Mouse (Mus musculus): ENCODE results near the gene Skiv2l. TPM values are rescaled to one million over a fixed set of nuclear protein-coding genes. Genes with fewer than 3 reads are reported as not detected.
"Not testable (repeated sequence)": the region's sequence is repeated elsewhere in the genome, so short reads cannot be mapped to it uniquely, and the experiment has no call there.

The Skiv2l gene
- total RNA-seq, 2 experiments from 2014 or later, result 19.0 to 24.6 TPM

DNA sequence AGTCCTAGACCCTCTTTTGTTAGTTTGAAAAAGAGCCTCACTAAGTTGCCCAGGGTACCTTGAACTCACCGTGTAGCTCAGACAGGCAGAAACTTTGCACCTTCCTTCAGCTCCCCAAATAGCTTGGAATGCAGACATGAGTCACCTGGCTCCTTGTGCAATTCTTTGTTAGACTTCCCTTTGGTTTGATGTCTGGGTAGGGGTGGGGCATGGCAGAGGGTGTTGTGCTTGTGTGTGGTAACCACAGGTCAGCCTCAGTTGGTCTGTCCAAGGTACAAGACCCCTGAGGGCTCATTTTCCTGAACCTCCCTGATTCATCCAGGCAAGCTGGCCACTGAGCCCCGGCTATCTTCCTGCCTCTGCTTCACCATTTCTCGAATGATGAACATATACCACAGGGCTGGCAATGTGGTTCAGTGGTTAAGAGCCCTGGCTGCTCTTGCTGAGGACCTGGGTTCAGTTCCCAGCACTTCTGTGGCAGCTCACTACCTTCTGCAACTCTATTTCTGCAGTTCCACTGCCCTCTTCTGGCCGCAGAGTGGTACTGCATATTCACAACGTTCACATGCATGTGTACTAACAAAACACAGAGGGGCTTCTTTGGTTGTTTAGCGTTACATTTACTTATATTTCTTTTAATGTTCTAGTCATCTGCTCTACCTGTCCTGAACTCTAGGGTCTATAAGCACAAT, 45.0 kb downstream of the Skiv2l start:
- peak; percentile 51 for TF ChIP-seq CTCF (IDR thresholded peaks at IDR 0.05)
- H3K4me3 ChIP-seq, result no peak overlapping the region
- intact Hi-C loops (cut with DNase I), result loop anchor here (5.0 kb wide), 1 partner anchor 88 kb away; no protein-coding TSS in a partner anchor
- no peak for DNase-seq
- no peak overlapping the region for H3K27ac ChIP-seq

DNA sequence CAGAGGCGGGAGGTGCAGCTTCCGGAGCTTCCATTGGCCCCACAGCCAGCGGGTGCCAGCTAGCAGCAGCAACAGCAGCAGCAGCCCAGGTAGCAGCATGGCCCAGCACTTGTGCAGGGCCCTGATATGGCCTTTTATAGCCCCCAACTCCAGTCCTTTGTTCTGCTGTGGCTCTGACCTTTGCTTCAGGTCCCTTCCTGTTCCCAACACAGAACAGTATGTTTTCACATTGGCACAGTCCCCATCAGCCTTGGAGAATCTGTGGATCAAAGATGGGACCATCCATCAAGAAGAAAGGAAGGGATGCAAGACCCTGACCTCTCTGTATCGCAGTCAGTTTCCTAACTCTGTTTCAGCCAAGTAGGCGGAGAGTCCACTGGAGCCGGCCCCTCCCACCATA, 45.7 kb downstream of the Skiv2l start, which contains the start of gene Cyp21a1:
Cyp21a1 (minus strand) TSS at position 261 of the 400 bp plus-strand sequence.
- not testable (repeated sequence) for DNase-seq, H3K27ac ChIP-seq, H3K4me3 ChIP-seq
- intact Hi-C loops (cut with DNase I), result loop anchor here (5.0 kb wide), 1 partner anchor 87 kb away; no protein-coding TSS in a partner anchor

DNA sequence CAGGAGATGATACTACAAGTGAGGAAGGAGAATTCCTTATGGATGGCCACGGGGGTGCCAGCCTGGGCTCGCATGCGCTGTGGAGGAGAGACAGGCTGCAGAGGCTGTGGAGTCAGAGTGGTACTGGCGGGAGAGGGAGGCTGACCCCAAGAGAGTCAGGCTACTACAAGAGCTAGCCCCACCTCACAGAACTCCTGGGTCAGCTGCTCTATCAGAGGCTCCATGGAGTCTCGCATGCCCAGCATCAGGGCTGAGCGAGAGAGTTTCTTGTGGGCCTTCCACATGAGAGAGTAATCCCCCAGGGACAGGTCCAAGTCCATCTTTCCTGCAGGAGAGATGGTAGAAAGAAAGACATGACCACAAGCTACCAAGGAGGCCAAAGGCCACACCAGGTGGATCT, 46.6 kb downstream of the Skiv2l start:
- not testable (repeated sequence) for H3K27ac ChIP-seq, H3K4me3 ChIP-seq, DNase-seq
- intact Hi-C loops (cut with DNase I), result loop anchor here (5.0 kb wide), 1 partner anchor 86 kb away; no protein-coding TSS in a partner anchor

DNA sequence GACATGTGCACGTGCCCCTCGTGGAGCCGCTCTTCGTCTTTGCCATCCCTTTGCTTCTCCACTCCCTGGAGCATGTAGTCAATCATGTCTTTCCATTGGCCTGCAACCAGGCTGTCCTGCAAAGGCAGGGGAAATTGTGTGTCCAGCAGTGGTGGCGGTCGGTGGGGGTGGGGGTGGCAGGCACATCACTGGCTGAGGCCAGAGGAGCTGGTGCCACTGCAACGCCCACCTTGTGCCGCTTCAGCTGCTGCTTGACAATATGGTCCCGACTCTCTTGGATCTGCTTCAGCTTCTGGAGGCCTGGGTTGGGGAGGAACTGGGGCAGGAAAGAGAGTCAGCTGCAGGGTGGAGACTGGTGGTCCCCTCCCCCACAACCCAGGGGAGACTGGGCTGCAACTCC, 47.3 kb downstream of the Skiv2l start:
- intact Hi-C loops (cut with DNase I), result loop anchor here (5.0 kb wide), 1 partner anchor 85 kb away; no protein-coding TSS in a partner anchor
- H3K27ac ChIP-seq, DNase-seq, H3K4me3 ChIP-seq: not testable (repeated sequence)

DNA sequence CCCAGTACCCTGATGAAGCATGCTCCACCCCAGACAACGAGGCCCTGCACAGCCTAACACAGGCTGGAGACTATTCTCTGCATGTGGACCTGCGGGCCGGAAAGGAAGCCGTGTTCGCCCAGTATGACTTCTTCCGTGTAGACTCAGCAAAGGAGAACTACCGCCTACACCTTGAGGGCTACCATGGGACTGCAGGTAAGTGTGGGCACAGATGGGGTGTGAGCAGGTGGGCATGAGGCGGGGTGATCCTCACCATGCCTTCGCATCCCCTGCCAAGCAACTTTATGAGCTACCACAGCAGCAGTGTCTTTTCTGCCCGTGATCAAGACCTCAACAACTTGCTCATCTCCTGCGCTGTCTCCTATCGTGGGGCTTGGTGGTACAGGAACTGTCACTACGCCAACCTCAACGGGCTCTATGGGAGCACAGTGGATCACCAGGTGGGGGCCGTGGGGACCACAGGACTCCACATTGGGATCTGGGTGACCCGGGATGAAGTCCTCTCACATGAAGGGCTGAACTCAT, 49.2 kb downstream of the Skiv2l start:
- H3K27ac ChIP-seq, H3K4me3 ChIP-seq, DNase-seq: not testable (repeated sequence)
- intact Hi-C loops (cut with DNase I), result loop anchor here (5.0 kb wide), 1 partner anchor 84 kb away; no protein-coding TSS in a partner anchor

DNA sequence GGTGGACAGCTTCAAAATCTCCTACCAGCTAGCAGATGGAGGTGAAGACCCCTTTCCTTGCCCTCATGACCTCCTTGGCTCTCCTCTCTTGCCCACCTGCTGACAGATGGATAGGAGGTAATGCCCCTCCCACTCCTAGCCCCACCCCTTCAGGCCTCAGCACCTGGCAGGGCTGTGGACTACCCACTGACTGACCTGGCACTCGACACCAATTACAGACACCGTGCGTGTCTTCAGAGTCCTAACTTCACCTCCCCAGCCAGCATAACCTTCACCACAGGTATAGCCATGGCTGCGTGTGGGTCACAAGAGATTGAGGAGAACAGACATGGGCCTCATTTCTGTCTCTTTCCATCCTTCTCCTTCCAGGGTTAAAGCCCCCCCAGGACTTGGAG, 50.5 kb downstream of the Skiv2l start:
- TF ChIP-seq CTCF (IDR thresholded peaks at IDR 0.05), result no peak
- intact Hi-C loops (cut with DNase I), result no loop called here
- no peak overlapping the region for H3K4me3 ChIP-seq
- no peak overlapping the region for H3K27ac ChIP-seq
- no peak for DNase-seq

DNA sequence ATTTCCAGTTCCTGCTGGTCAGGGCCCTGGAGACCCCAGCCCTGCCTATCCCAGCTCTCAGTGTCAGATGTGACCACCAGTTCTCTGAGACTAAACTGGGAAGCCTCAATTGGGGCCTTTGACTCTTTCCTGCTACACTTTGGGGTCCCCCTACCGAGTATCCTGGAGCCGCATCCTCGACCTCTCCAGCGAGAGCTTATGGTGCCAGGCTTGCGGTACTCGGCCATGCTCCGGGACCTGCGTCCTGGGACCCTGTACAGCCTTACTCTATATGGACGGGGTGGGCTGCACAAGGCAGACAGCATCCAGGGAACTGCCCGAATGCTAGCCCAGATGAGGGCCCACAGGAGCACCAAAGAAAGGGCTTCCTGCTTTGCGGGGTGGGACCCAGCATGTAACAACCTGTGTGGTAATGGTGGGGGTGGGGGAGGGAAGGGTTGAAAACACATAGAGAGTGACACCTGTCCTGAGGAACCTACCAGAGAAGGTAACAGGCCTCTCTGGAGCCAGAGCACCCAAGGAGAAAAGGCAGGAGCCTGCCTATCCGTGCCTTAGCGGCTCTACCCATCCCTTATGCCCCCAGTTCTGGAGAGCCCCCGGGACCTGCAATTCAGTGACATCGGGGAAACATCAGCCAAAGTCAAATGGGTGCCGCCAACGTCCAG, 51.0 kb downstream of the Skiv2l start:
- intact Hi-C loops (cut with DNase I), result no loop called here
- no peak for TF ChIP-seq CTCF (IDR thresholded peaks at IDR 0.05)
- Histone ChIP-seq H3K27ac (no peak overlapping the region), H3K4me3 (no peak overlapping the region)
- DNase-seq, result no peak

DNA sequence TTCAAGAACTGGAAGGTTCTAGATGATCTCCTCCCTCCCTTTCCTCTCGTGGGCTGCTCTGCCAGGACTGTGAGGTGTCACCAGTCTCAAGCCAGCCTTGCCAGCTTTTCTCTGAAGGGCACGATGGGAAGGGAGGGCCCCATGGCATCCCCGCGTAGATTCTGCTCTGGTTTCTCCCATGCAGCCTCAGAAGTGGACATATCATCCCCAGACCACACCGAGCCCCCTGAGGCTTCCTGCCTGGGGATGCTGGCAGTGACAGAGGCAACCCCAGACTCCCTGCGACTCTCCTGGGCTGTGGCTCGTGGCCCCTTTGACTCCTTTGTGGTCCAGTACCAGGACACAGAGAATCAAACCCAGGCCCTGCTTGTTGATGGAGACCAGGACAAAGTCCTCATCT, 51.9 kb downstream of the Skiv2l start:
- H3K4me3 ChIP-seq; DNase-seq; intact Hi-C loops (cut with DNase I); H3K27ac ChIP-seq: not testable (repeated sequence)

DNA sequence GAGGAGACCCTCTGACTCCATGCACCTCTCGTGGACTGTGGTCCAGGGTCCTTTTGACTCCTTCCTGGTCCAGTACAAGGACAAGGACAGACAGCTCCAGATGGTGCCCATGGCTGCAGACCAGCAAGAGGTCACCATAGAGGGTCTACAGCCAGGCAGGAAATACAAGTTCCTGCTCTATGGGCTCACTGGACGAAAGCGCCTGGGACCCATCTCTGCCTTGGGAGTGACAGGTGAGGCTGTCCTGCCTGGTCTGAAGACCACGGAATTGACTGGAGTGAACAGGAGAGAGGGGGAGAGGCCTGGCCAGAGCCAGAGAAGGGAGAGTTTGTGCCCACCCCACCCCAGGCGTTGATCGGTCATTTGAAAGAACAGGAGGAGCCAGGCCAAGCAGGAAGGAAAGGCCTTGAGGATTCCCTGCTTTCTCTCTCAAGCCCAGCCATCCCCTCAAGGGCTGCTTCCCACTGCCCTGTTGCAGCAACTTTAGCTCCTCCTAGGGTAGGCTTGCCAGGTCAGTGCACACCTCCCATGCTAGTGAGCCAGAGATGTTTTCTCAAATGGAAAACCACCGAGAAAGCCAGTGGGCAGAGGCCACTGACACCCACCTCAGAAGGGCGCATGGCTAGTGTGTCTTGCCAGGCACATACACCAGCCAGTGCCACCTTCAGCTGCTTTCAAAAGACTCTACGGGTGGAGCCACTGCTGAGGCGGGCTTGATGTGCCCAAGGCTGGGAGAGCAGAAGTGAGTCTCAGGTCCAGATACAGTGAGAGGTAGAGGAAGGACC, 52.6 kb downstream of the Skiv2l start:
- intact Hi-C loops (cut with DNase I); H3K27ac ChIP-seq; DNase-seq; H3K4me3 ChIP-seq: not testable (repeated sequence)

DNA sequence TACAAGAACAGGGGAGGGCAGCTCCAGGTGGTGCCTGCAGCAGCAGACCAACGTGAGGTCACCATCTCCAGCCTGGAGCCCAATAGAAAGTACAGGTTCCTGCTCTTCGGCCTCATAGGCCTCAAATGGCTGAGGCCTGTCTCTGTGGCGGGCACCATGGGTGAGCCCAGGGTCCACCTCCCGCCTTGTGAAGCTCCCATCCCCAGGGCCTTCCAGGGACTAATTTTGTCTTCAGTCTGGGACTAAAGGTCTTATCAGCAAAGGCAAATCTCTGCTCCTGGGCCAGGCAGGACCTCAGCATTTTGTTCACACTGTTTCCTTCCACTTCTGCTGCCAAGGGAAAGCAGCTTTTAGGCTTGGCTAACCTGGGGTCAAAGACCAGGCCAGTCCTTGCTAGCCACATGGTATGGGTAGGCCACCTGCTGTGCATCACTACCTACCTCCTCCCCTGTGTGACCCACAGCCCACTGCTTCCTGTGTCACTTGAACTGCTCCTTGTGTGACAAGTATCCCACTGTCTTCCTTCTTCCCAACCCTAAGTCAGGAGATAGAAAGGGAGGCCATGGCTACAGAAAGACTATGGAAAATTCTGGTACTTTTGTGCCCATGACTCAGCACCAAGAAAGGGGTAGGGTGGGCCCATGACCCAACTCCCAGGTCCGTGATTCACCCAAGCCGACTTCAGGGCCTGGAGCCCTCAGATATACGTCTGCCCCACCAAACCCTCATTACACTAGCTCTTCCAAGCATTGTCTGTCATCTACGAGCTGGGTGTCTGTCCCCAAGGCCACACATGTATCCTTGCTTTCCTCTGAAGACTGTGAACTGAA, 53.5 kb downstream of the Skiv2l start:
- H3K4me3 ChIP-seq, result no peak overlapping the region
- TF ChIP-seq CTCF (IDR thresholded peaks at IDR 0.05), result no peak
- intact Hi-C loops (cut with DNase I), result no loop called here
- no peak overlapping the region for H3K27ac ChIP-seq
- DNase-seq, result no peak

DNA sequence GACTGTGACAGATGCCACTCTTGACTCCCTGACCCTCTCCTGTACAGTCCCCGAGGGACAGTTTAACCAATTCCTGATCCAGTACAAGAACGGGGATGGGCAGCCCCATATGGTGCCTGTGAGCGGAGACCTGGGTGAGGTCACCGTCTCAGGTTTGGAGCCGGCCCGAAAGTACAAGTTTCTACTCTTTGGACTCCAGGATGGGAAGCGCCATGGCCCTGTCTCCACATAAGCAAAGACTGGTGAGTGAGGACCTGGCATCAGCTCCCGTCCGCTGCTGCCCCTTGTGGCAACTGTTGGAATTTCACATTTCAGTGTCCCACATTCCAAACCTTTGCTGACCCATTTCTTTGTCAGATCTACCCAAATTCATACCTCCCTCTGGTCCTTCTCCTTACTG, 54.4 kb downstream of the Skiv2l start:
- H3K27ac ChIP-seq, result no peak overlapping the region
- H3K4me3 ChIP-seq, result no peak overlapping the region
- DNase-seq, result peak; percentile 46
- intact Hi-C loops (cut with DNase I), result no loop called here
- peak; percentile 56 for TF ChIP-seq CTCF (IDR thresholded peaks at IDR 0.05)

DNA sequence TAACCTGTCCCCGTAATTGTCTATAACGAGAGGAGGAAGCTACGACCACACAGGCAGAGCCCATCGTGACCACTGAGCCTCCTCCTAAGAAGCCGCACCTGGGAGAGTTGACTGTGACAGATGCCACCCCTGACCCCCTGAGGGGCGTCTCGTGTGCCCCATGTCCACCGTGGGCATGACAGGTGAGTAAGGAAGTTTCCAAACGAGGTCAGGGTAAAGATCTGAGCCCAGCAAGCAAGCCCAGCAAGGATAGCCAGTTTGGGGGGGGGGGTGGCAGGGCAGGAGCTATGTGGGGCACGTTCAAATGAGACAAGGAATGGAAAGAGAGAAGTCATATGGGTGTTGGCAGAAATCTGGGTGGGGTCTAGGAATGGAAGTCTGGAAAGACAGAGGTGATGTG, 55.0 kb downstream of the Skiv2l start:
- intact Hi-C loops (cut with DNase I), result no loop called here
- Histone ChIP-seq H3K4me3 (no peak overlapping the region), H3K27ac (no peak overlapping the region)
- no peak for DNase-seq
- no peak for TF ChIP-seq CTCF (IDR thresholded peaks at IDR 0.05)

Small RNA genes within 50 kb of the gene (microRNA-seq; reads per million reads assigned to microRNA genes)
- gene Mir6970 (not detected), gene Mir6971 (not detected), gene Mir6972 (not detected)

Other genes with a start within 250 kb of the Skiv2l start
- 10 to 100 TPM; 16.8 to 24.0 TPM for gene Rnf5, start 246.5 kb downstream of the Skiv2l start, total RNA-seq (2021)
- gene Agpat1, start 245.9 kb downstream of the Skiv2l start, total RNA-seq (2021), result 10 to 100 TPM; 75.6 to 75.7 TPM
- 1 to 10 TPM; 1.5 to 1.9 TPM for gene Egfl8, start 234.2 kb downstream of the Skiv2l start, total RNA-seq (2021)
- 10 to 100 TPM; 40.5 to 42.2 TPM for gene Ppt2, start 221.7 kb downstream of the Skiv2l start, total RNA-seq (2021)
- gene Prrt1, start 220.7 kb downstream of the Skiv2l start, total RNA-seq (2021), result under 1 TPM; 0.28 to 0.36 TPM
- 1 to 10 TPM; 4.5 to 9.3 TPM for gene Fkbpl, start 205.4 kb downstream of the Skiv2l start, total RNA-seq (2021)
- 1 to 10 TPM; 7.1 to 9.1 TPM for gene Atf6b, start 203.1 kb downstream of the Skiv2l start, total RNA-seq (2021)
- gene Tnxb, start 179.7 kb downstream of the Skiv2l start, total RNA-seq (2021), result 10 to 100 TPM; 30.7 to 41.6 TPM
- 1 to 10 TPM; 2.4 to 3.4 TPM for gene C4b, start 106.3 kb downstream of the Skiv2l start, total RNA-seq (2021)
- gene Cyp21a1, start 45.6 kb downstream of the Skiv2l start, total RNA-seq (2021), result not detected
- gene Stk19, start 13.3 kb downstream of the Skiv2l start, total RNA-seq (2021), result 1 to 10 TPM; 7.3 to 7.7 TPM
- gene Dxo, start 13.2 kb downstream of the Skiv2l start, total RNA-seq (2021), result 10 to 100 TPM in 1 of 2 experiments, 1 to 10 TPM in 1; 10.0 to 11.4 TPM
- gene Nelfe, start 181 bp upstream of the Skiv2l start, total RNA-seq (2021), result 10 to 100 TPM in 1 of 2 experiments, 1 to 10 TPM in 1; 9.4 to 10.8 TPM
- gene Cfb, start 12.3 kb upstream of the Skiv2l start, total RNA-seq (2021), result 1 to 10 TPM; 1.9 to 2.0 TPM
- 1 to 10 TPM; 5.2 to 8.3 TPM for gene Zbtb12, start 29.3 kb upstream of the Skiv2l start, total RNA-seq (2021)
- gene Gm20547, start 31.8 kb upstream of the Skiv2l start, total RNA-seq (2021), result not detected
- 1 to 10 TPM; 1.3 to 3.4 TPM for gene C2, start 48.1 kb upstream of the Skiv2l start, total RNA-seq (2021)
- 10 to 100 TPM; 28.0 to 29.6 TPM for gene Ehmt2, start 48.3 kb upstream of the Skiv2l start, total RNA-seq (2021)
- not detected for gene Slc44a4, start 64.3 kb upstream of the Skiv2l start, total RNA-seq (2021)
- 10 to 100 TPM; 10.5 to 12.0 TPM for gene Neu1, start 81.0 kb upstream of the Skiv2l start, total RNA-seq (2021)
- gene Hspa1b, start 109.0 kb upstream of the Skiv2l start, total RNA-seq (2021), result 10 to 100 TPM in 1 of 2 experiments, 1 to 10 TPM in 1; 3.9 to 13.0 TPM
- gene Gm20481, start 119.7 kb upstream of the Skiv2l start, total RNA-seq (2021), result not detected
- gene Hspa1a, start 121.9 kb upstream of the Skiv2l start, total RNA-seq (2021), result 10 to 100 TPM in 1 of 2 experiments, 1 to 10 TPM in 1; 6.8 to 14.1 TPM
- gene Hspa1l, start 122.5 kb upstream of the Skiv2l start, total RNA-seq (2021), result 10 to 100 TPM; 14.9 to 31.2 TPM
- gene Lsm2, start 131.7 kb upstream of the Skiv2l start, total RNA-seq (2021), result 10 to 100 TPM; 15.2 to 17.0 TPM
- gene Vars, start 150.8 kb upstream of the Skiv2l start, total RNA-seq (2021), result 10 to 100 TPM; 31.0 to 35.2 TPM
- gene Vwa7, start 166.4 kb upstream of the Skiv2l start, total RNA-seq (2021), result 10 to 100 TPM in 1 of 2 experiments, 1 to 10 TPM in 1; 7.8 to 14.4 TPM
- gene Sapcd1, start 177.8 kb upstream of the Skiv2l start, total RNA-seq (2021), result not detected
- not detected for gene Msh5, start 196.5 kb upstream of the Skiv2l start, total RNA-seq (2021)
- 10 to 100 TPM in 1 of 2 experiments, 1 to 10 TPM in 1; 7.2 to 11.3 TPM for gene Clic1, start 199.8 kb upstream of the Skiv2l start, total RNA-seq (2021)
- gene Ddah2, start 208.8 kb upstream of the Skiv2l start, total RNA-seq (2021), result 1 to 10 TPM; 6.9 to 9.3 TPM
- not detected for gene Ly6g6c, start 215.2 kb upstream of the Skiv2l start, total RNA-seq (2021)
- gene Mpig6b, start 216.0 kb upstream of the Skiv2l start, total RNA-seq (2021), result not detected
- not detected for gene Ly6g6e, start 226.7 kb upstream of the Skiv2l start, total RNA-seq (2021)
- gene Ly6g6d, start 227.9 kb upstream of the Skiv2l start, total RNA-seq (2021), result 1 to 10 TPM in 1 of 2 experiments, under 1 TPM in 1; 0.50 to 1.9 TPM
- not detected for gene Ly6g6f, start 235.4 kb upstream of the Skiv2l start, total RNA-seq (2021)
- gene Abhd16a, start 239.1 kb upstream of the Skiv2l start, total RNA-seq (2021), result 10 to 100 TPM; 74.2 to 99.7 TPM

Measured in gastrocnemius, adult 2 months (tissue).